Mouse (Mus musculus): ENCODE data around the gene Sptbn4.
A peak's percentile ranks its signal among the peaks of the same experiment; 100 is the strongest.

Sptbn4 gene

GRCm38 (mm10) chr7:27473835-27474489 lies 26.5 kb upstream of the Sptbn4 start:
- no peak for DNase-seq

- peak; percentile 100 for DNase-seq
Measured at GRCm38 (mm10) chr7:27473156-27473834, 25.8 kb upstream of the Sptbn4 start, which contains the start of gene Sertad3. Gene Sertad3 (plus strand): TSS chr7:27473768.

GRCm38 (mm10) chr7:27472596-27472995 lies 25.1 kb upstream of the Sptbn4 start:
- no peak for DNase-seq

- DNase-seq, result peak in 1 of 2 experiments; percentile 42
Measured at GRCm38 (mm10) chr7:27471390-27472120, 24.1 kb upstream of the Sptbn4 start.

DNA sequence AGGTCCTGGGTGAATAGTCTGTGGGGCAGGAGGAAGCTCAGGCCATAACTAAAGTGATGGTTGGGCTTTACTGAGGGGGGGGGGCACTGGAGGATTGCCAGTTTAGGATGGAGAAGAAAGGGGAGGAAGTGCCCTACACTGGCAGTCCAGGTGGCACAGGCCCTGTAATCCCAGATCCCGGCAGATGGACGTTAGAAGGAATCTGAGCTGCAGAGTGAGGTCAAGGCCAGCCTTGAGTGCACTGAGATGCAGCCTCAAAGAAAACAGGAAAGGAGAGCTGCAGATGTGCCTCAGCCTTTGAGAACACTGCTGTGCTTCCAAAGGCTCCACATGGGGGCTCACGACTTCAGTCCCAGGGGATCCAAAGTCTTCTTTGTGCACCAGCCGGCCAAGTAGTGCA lies 20.2 kb upstream of the Sptbn4 start:
- no peak for DNase-seq

- DNase-seq, result no peak
Measured at GRCm38 (mm10) chr7:27460477-27460876, 13.0 kb upstream of the Sptbn4 start.

GRCm38 (mm10) chr7:27459640-27460039 lies 12.2 kb upstream of the Sptbn4 start:
- no peak for DNase-seq

DNA sequence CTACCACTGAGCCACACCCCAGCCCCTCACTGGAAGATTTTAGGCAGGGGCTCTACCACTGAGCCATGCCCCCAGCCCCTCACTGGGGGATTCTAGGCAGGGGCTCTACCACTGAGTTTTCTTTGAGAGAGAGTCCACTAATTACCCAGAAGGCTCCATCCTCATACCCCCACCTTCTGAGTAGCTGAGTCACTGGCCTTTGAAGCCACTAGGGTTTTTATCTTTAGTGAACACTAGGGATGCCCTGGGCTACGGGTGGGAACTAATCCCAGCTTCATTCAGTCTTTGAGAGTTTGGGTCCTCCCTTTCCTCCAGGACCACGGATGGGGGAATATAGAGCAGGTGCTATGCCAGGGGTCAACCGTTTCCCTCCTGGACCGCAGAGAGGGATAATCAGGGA lies 11.1 kb upstream of the Sptbn4 start:
- no peak for DNase-seq

- DNase-seq, result no peak
Measured at GRCm38 (mm10) chr7:27455273-27455672, 7.8 kb upstream of the Sptbn4 start.

DNA sequence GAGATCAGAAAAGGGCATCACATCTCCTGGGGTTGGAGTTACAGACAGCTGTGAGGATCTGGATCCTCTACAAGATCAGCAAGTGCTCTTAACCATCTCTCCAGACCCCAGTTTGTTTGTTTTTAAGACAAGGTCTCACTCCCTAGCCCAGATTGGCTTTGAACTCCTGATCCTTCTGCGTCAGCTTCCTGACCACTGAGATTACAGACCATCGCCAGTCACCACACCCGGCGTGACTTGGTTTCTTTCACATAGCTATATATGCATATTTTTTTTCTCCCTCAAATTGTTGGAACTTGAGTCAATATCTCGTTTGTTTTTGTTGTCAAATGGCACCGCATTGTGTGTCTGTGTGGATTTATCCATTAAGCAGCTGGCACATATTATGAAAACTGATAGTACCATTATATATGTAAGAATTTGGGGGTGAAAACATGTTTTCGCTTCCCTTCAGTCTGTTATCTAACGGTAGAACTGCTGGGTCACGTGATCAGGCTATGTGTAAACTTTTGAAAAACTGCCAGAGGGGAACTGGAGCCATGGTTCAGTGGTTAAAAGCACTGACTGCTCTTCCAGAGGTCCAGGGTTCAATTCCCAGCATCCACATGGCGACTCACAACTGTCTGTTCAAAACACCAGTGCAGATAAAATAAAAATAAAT lies 7.1 kb upstream of the Sptbn4 start:
- peak; percentile 27 to 41 for DNase-seq

- DNase-seq, result peak; percentile 26 to 34
Measured at GRCm38 (mm10) chr7:27452206-27452770, 4.8 kb upstream of the Sptbn4 start.

DNA sequence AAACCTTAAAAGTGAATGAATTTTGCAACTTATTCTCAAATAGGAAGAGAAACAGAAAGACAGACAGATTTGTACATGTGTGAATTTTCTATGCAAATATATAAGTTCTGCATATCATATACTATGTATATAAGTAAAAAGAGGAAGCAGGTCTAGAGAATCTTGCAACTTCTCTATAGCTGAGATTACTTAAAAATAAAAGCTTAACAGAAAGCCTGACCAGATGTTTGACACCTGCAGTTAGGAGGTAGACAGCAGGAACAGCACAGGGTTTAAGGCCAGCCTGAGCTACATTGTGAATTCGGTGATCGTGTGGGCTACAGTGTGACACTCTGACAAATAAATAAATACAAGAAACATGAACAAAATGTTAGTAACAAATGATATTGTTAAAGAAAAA lies 3.9 kb upstream of the Sptbn4 start:
- no peak for DNase-seq

GRCm38 (mm10) chr7:27449256-27449862 lies 1.9 kb upstream of the Sptbn4 start:
- peak; percentile 67 to 86 for DNase-seq

- no peak for DNase-seq
Measured at GRCm38 (mm10) chr7:27448421-27449206, 1.1 kb upstream of the Sptbn4 start.

DNA sequence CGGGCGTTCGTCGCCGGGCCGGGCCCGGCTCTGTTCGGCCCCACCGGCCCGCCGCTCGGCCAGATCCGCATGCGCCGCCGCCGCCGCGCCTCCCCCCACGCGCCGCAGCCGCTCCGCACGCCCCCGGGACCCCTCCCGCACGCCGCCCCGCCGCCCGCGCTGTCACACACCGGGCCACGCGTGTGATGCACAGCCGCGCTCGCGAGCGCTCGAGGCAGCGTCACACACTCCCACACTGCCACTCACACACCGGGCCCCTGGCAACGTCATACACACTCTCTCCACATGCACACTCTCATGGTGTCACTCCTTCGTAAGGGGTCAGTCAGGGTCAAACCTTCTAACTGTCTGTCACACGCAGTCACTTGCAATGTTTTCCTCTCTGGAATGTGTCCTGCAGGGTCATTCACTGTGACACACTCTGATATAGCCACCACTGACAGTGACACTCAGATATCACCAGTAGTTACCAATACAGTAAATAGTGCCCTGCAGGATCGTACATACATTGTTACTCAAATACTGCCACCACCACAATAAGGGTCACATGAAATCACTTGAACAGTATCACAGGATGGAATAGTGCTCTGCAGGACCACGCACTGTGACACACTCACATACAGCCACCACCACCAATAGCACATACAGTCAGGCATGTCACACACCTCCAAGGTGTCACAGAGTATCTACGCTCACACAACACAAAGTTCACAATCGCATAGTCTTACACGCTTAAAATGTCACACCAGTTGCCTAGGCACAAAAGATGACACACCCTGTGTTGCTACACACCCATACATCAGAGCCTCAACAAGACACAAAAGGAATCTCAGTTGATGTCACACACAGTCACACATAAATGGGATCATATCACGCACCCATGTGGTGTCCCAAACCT lies 716 bp downstream of the Sptbn4 start:
- DNase-seq, result peak in 1 of 2 experiments; percentile 21

GRCm38 (mm10) chr7:27446051-27446450 lies 1.4 kb downstream of the Sptbn4 start:
- no peak for DNase-seq

DNA sequence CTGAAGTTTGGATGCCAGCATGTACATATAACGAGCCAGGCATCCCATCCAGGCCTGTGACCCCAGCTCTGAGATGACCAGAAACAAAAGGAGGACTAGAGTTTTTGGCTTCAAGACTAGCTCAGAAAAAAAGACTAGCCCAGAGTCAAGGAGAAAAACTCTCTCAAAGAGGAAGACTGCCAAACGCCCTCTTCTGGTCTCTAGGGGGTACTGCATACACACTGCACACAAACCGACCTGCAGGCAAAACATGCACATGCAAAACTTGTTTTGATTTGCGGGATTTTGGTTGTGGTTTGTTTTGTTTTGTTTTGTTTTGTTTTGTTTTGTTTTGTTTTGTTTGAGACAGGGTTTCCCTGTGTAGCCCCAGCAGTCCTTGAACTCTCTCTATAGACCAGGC lies 7.5 kb downstream of the Sptbn4 start:
- no peak for DNase-seq

DNA sequence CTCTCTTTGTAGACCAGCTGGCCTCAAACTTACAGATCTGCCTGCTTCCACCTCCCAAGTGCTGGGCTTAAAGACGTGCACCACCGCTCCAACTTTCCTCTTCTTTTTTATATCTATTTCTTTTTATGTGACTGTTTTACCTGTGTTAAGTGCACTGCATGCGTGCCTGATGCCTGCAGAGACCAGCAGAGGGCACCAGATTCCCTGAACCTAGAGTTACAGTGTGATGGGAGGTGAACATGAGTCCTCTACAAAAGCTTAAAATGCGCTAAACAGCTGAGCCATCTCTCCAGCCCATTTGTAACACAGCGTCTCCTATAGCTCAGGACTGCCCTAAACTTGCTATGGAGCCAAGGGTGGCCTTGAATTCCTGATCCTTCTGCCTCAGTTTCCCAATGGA lies 9.9 kb downstream of the Sptbn4 start:
- DNase-seq, result peak in 1 of 2 experiments; percentile 63

GRCm38 (mm10) chr7:27433794-27434193 lies 13.7 kb downstream of the Sptbn4 start:
- DNase-seq, result no peak

DNA sequence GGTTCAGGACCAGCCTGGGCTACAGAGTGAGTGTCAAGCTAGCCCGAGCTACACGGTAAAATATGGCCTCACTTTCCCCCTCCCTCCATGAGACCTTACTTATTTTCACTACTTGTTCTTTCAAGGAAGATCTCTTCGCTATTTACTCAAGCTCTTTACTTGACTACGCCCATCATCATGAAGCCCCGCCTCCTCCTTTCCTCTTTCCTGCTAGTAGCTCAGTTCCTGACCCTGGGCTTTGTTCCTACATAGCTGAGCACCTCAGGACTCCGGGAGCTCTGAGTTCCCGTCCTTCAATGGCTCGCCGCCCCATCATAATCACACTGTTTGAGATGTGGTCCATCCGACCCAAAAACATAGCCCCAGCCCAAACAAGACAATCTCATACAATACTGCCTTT lies 14.1 kb downstream of the Sptbn4 start:
- DNase-seq, result no peak

GRCm38 (mm10) chr7:27429135-27429534 lies 18.4 kb downstream of the Sptbn4 start:
- no peak for DNase-seq
